Mouse (Mus musculus): ENCODE data around the gene Nkg7. TPM values are rescaled to one million over a fixed set of nuclear protein-coding genes. Genes with fewer than 3 reads are reported as not detected.

Nkg7 gene
- polyA plus RNA-seq, 1 experiment = 97.1 TPM

DNA sequence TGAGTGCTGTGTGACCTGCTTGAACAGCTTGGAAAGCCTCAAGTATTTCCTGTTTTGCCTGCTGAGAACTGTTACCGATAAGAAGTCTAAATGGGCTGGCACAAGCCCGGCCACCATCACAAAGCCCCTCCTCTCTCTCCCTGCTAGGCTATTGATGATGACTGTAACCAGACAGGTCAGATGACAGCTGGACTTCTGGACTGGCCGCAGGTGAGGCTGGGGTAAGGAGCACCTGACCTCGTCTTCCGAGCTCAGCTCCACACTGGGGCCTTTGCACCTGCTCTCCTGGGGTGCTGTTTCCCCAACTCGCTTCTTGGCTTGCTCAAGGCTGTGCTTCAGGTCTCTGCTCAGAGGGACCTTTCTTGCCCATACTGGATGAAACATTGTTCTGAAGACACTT, 17.5 kb downstream of the Nkg7 start:
- no peak overlapping the region for H3K27ac ChIP-seq (ENCODE audit: insufficient read depth, low read length)
- no peak for DNase-seq (ENCODE audit: low read depth in 1 of 2, low spot score in 2 of 2)
- 81% methylated on average over 6 of the region's 6 CpGs for WGBS
- TF ChIP-seq POLR2A (IDR thresholded peaks at IDR 0.05; ENCODE audit: low read depth, low read length) (no peak), CTCF (IDR thresholded peaks at IDR 0.05; ENCODE audit: extremely low read depth, insufficient read depth, insufficient read length, insufficient replicate concordance) (no peak)
- no peaks in the 10 kb centered on the region for H3K27me3 ChIP-seq (ENCODE audit: control insufficient read depth, insufficient read depth, low read length)
- no peaks in the 10 kb centered on the region for H3K4me1 ChIP-seq (ENCODE audit: control insufficient read depth, insufficient read depth, insufficient read length)
- H3K4me3 ChIP-seq (ENCODE audit: extremely low read depth, insufficient read depth, insufficient read length) = no peak overlapping the region
- peaks cover 2% of the 10 kb centered on the region; the same call in 1 of the 2 replicates for H3K36me3 ChIP-seq (ENCODE audit: control insufficient read depth, insufficient read depth, low read length)

DNA sequence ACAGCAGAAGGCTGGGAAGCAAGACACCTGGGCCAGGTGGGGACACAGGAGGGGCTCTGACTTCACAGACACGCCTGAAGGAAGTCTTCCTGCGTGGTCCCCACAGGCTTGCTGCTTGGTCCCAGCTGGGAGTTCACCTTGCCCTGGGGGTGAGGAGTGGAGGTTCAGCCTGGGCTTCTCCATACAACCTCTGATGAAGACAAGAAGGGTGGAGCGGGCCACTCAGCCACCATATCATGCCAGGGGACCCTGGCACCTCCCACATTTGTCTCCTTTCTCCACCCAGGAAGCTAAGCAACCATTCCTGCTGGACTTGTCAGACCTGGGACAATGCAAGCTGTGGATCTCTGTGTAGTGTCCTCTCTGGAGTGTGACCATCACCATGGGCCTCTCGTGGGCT, 26.0 kb downstream of the Nkg7 start, which contains the start of gene Vsig10l:
Gene Vsig10l, plus strand, starts transcription at position 301 of the 400 bp plus-strand sequence.
- H3K4me1 ChIP-seq (ENCODE audit: control insufficient read depth, insufficient read depth, insufficient read length) = peaks cover 7% of the 10 kb centered on the region
- no peaks in the 10 kb centered on the region for H3K36me3 ChIP-seq (ENCODE audit: control insufficient read depth, insufficient read depth, low read length)
- TF ChIP-seq POLR2A (IDR thresholded peaks at IDR 0.05; ENCODE audit: low read depth, low read length) (no peak), CTCF (IDR thresholded peaks at IDR 0.05; ENCODE audit: extremely low read depth, insufficient read depth, insufficient read length, insufficient replicate concordance) (no peak)
- DNase-seq (ENCODE audit: low read depth in 1 of 2, low spot score in 2 of 2) = no peak
- no peak within 1 kb of the TSS for H3K27ac ChIP-seq (ENCODE audit: insufficient read depth, low read length)
- 74% methylated on average over 4 of the region's 4 CpGs for WGBS
- H3K4me3 ChIP-seq (ENCODE audit: extremely low read depth, insufficient read depth, insufficient read length) = no peak within 1 kb of the TSS
- no peaks in the 10 kb centered on the region for H3K27me3 ChIP-seq (ENCODE audit: control insufficient read depth, insufficient read depth, low read length)

DNA sequence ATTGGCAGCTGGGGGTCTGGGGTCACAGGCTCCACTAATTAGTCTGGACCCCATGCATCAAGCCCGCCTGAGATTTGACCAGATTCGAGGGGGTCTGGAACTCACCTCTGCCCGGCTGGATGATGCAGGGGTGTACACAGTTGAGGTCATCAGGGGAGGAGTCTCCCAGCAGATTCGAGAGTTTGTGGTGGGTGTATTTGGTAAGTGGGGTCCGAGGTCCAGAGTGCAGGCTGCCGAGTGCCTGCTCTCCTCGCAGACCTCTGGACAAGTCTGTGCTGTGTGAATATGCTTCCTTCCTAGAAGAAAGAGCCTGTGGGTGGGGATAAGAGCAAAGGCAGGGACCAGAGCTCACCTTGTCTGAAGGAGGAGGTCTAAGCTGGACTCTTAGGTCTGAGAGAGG, 27.1 kb downstream of the Nkg7 start:
- Histone ChIP-seq H3K27ac (ENCODE audit: insufficient read depth, low read length) (no peak overlapping the region), H3K4me3 (ENCODE audit: extremely low read depth, insufficient read depth, insufficient read length) (no peak overlapping the region), H3K4me1 (ENCODE audit: control insufficient read depth, insufficient read depth, insufficient read length) (peaks cover 7% of the 10 kb centered on the region), H3K27me3 (ENCODE audit: control insufficient read depth, insufficient read depth, low read length) (no peaks in the 10 kb centered on the region), H3K36me3 (ENCODE audit: control insufficient read depth, insufficient read depth, low read length) (no peaks in the 10 kb centered on the region)
- WGBS = 90% methylated on average over 7 of the region's 7 CpGs
- DNase-seq (ENCODE audit: low read depth in 1 of 2, low spot score in 2 of 2) = no peak
- TF ChIP-seq CTCF (IDR thresholded peaks at IDR 0.05; ENCODE audit: extremely low read depth, insufficient read depth, insufficient read length, insufficient replicate concordance) (no peak), POLR2A (IDR thresholded peaks at IDR 0.05; ENCODE audit: low read depth, low read length) (no peak)

DNA sequence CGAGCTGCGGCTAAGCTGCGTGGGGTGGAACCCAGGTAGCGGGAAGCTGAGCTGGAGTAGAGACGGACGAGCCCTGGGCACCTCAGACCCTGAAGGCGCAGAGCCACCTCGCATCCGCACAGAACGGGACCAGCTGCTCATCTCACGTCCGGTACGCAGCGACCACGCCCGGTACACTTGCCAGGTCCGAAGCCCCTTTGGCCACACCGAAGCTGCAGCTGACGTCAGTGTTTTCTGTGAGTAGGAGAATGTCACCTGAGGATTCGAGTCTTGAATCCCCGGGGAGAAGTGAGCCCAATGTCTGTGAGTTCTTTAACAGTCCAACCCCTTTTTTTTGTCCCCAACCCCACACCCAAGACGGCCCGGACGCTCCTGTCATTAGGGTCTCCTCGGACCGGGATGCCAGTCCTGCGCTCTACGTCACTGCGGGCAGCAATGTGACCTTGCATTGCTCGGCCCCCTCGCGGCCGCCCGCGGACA, 28.0 kb downstream of the Nkg7 start:
- DNase-seq (ENCODE audit: low read depth in 1 of 2, low spot score in 2 of 2) = peak; percentile 17 to 32
- Histone ChIP-seq H3K36me3 (ENCODE audit: control insufficient read depth, insufficient read depth, low read length) (no peaks in the 10 kb centered on the region), H3K4me1 (ENCODE audit: control insufficient read depth, insufficient read depth, insufficient read length) (peaks cover 7% of the 10 kb centered on the region), H3K27ac (ENCODE audit: insufficient read depth, low read length) (no peak overlapping the region), H3K4me3 (ENCODE audit: extremely low read depth, insufficient read depth, insufficient read length) (peak overlapping the region; percentile 72), H3K27me3 (ENCODE audit: control insufficient read depth, insufficient read depth, low read length) (no peaks in the 10 kb centered on the region)
- 12% methylated on average over 35 of the region's 35 CpGs for WGBS
- TF ChIP-seq POLR2A (IDR thresholded peaks at IDR 0.05; ENCODE audit: low read depth, low read length) = no peak
- 0 out of 2 replicates have a peak, but pooled peaks have one; percentile 18 for TF ChIP-seq CTCF (IDR thresholded peaks at IDR 0.05; ENCODE audit: extremely low read depth, insufficient read depth, insufficient read length, insufficient replicate concordance)

DNA sequence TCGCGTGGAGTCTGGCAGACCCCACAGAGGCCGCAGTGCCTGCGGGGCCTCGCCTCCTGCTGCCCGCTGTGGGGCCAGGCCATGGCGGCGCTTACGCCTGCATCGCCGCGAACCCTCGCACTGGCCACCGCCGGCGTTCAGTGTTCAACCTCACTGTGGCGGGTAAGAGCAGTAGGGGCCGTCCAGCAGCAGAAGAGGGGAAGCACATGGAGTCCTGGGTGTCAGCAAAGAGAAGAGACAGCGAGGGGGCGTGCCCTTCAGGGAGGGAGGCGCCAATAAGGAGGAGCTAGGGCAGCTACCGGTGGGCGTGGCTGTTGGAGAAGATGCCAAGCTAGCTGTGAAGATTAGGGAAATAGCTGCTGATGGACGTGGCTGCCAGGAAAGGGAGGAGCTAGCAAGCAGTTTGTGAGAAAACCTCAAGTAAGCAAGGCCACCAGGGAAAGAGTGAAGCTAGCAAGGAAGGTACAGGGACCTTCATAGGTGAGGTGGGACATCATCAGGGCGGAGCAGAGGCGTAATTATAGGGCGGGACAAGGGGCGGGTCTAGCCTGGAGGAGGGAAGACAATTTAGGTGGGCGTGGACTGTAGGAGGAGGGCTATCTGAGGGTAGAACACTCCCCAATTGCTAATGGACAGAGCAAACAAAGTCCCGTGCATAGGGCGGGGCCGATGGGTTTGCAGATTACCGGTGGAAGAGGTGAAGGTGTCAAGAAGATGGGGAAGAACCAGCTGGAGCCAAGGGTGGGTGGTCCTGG, 28.6 kb downstream of the Nkg7 start:
- H3K4me1 ChIP-seq (ENCODE audit: control insufficient read depth, insufficient read depth, insufficient read length) = peaks cover 7% of the 10 kb centered on the region
- 2% methylated on average over 33 of the region's 33 CpGs for WGBS
- peak overlapping the region; percentile 68 for H3K27ac ChIP-seq (ENCODE audit: insufficient read depth, low read length)
- no peaks in the 10 kb centered on the region for H3K36me3 ChIP-seq (ENCODE audit: control insufficient read depth, insufficient read depth, low read length)
- DNase-seq (ENCODE audit: low read depth in 1 of 2, low spot score in 2 of 2) = peak; percentile 89
- H3K4me3 ChIP-seq (ENCODE audit: extremely low read depth, insufficient read depth, insufficient read length) = peak overlapping the region; percentile 72
- no peaks in the 10 kb centered on the region for H3K27me3 ChIP-seq (ENCODE audit: control insufficient read depth, insufficient read depth, low read length)
- TF ChIP-seq POLR2A (IDR thresholded peaks at IDR 0.05; ENCODE audit: low read depth, low read length) (no peak), CTCF (IDR thresholded peaks at IDR 0.05; ENCODE audit: extremely low read depth, insufficient read depth, insufficient read length, insufficient replicate concordance) (no peak)

DNA sequence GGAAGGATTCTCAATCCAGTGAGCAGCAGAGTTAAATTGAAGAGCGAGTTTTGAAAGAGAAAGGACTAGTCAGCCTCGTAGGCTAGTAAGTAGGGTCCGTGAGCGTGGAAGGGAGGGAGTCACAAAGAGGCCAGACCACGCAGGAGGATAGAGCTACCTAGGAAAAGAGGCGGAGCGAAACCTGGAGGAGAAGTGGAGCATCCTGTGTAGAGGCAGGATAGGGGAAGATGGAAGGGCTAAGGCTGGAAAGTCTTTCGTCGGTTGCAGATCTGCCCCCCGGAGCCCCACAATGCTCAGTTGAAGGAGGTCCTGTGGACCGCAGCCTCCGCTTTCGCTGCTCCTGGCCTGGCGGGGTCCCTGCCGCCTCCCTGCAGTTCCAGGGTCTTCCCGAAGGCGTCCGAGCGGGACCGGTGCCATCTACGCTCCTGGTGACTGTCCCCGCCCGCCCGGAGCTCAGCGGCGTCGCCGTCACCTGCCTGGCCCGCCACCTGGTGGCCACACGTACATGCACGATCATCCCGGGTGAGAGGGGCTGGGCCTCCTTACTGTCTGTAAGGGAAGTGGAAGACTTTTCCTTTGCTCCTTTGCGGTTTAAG, 29.3 kb downstream of the Nkg7 start:
- DNase-seq (ENCODE audit: low read depth in 1 of 2, low spot score in 2 of 2) = peak; percentile 55 to 82
- no peak for TF ChIP-seq POLR2A (IDR thresholded peaks at IDR 0.05; ENCODE audit: low read depth, low read length)
- TF ChIP-seq CTCF (IDR thresholded peaks at IDR 0.05; ENCODE audit: extremely low read depth, insufficient read depth, insufficient read length, insufficient replicate concordance) = peak; percentile 94
- Histone ChIP-seq H3K36me3 (ENCODE audit: control insufficient read depth, insufficient read depth, low read length) (no peaks in the 10 kb centered on the region), H3K4me3 (ENCODE audit: extremely low read depth, insufficient read depth, insufficient read length) (peak overlapping the region; percentile 72), H3K27me3 (ENCODE audit: control insufficient read depth, insufficient read depth, low read length) (no peaks in the 10 kb centered on the region), H3K4me1 (ENCODE audit: control insufficient read depth, insufficient read depth, insufficient read length) (peaks cover 7% of the 10 kb centered on the region), H3K27ac (ENCODE audit: insufficient read depth, low read length) (peak overlapping the region; percentile 28)
- WGBS = under 1% methylated on average over 33 of the region's 33 CpGs
